Mouse (Mus musculus): ENCODE measurements around the gene Olfr1202.

GRCm38 (mm10) chr2:88770388-88770787 lies 43.9 kb upstream of the Olfr1202 start, which contains the start of gene Olfr1200:
- TF ChIP-seq CTCF (IDR thresholded peaks at IDR 0.05; ENCODE audit: control insufficient read depth, insufficient read depth, insufficient read length) (no peak), FOSL1 (IDR thresholded peaks at IDR 0.05; ENCODE audit: insufficient read depth, low read length, poor library complexity, severe bottlenecking) (no peak), USF1 (IDR thresholded peaks at IDR 0.05; ENCODE audit: low read depth) (no peak), MAX (IDR thresholded peaks at IDR 0.05) (no peak), MYOG (IDR thresholded peaks at IDR 0.05; ENCODE audit: control insufficient read depth, extremely low read depth, insufficient read length) (no peak)

Measured in C2C12 (cell line).